Mouse (Mus musculus): ENCODE data around the gene Sowaha.

GRCm38 (mm10) chr11:53523545-53524405, 43.7 kb upstream of the Sowaha start:
- TF ChIP-seq CTCF (IDR thresholded peaks at IDR 0.05; ENCODE audit: low read depth) (no peak), EP300 (IDR thresholded peaks at IDR 0.05; ENCODE audit: low read depth) (no peak)
